Mouse (Mus musculus): ENCODE results near the gene Rab43.
"Not testable (repeated sequence)": the region's sequence is repeated elsewhere in the genome, so short reads cannot be mapped to it uniquely, and the experiment has no call there.

The Rab43 gene

GRCm38 (mm10) chr6:87787108-87787890 is 24.7 kb downstream of the Rab43 start:
- no peak for DNase-seq (ENCODE audit: extremely low spot score, low spot score)

GRCm38 (mm10) chr6:87786621-87787020 is 25.3 kb downstream of the Rab43 start:
- no peak for DNase-seq (ENCODE audit: extremely low spot score, low spot score)

- DNase-seq (ENCODE audit: extremely low spot score, low spot score) = no peak
These were observed 27.9 kb downstream of the Rab43 start for GRCm38 (mm10) chr6:87784033-87784432.

- no peak for DNase-seq (ENCODE audit: extremely low spot score, low spot score)
These were observed 31.2 kb downstream of the Rab43 start for GRCm38 (mm10) chr6:87780546-87781301.

- no peak for DNase-seq (ENCODE audit: extremely low spot score, low spot score)
These were observed 32.5 kb downstream of the Rab43 start for GRCm38 (mm10) chr6:87779174-87780165.

GRCm38 (mm10) chr6:87778294-87779173 is 33.4 kb downstream of the Rab43 start:
- DNase-seq (ENCODE audit: extremely low spot score, low spot score) = no peak

- DNase-seq (ENCODE audit: extremely low spot score, low spot score) = no peak
These were observed 34.1 kb downstream of the Rab43 start, which contains the start of gene Gp9 for GRCm38 (mm10) chr6:87777842-87778241. Gene Gp9 (plus strand): TSS chr6:87778072.

GRCm38 (mm10) chr6:87776663-87777062 is 35.3 kb downstream of the Rab43 start:
- DNase-seq (ENCODE audit: extremely low spot score, low spot score) = no peak

- no peak for DNase-seq (ENCODE audit: extremely low spot score, low spot score)
These were observed 36.2 kb downstream of the Rab43 start for GRCm38 (mm10) chr6:87775588-87776245.

GRCm38 (mm10) chr6:87774909-87775308 is 37.1 kb downstream of the Rab43 start:
- no peak for DNase-seq (ENCODE audit: extremely low spot score, low spot score)

GRCm38 (mm10) chr6:87774466-87774865 is 37.5 kb downstream of the Rab43 start:
- no peak for DNase-seq (ENCODE audit: extremely low spot score, low spot score)

- DNase-seq (ENCODE audit: extremely low spot score, low spot score) = no peak
These were observed 41.3 kb downstream of the Rab43 start for GRCm38 (mm10) chr6:87770626-87771025.

- not testable (repeated sequence) for DNase-seq (ENCODE audit: extremely low spot score, low spot score)
These were observed 47.7 kb downstream of the Rab43 start for GRCm38 (mm10) chr6:87764296-87764695.

GRCm38 (mm10) chr6:87763376-87764280 is 48.3 kb downstream of the Rab43 start:
- DNase-seq (ENCODE audit: extremely low spot score, low spot score) = no peak

GRCm38 (mm10) chr6:87762161-87762560 is 49.8 kb downstream of the Rab43 start:
- DNase-seq (ENCODE audit: extremely low spot score, low spot score) = no peak

- no peak for DNase-seq (ENCODE audit: extremely low spot score, low spot score)
These were observed 52.1 kb downstream of the Rab43 start for GRCm38 (mm10) chr6:87759850-87760249.

- DNase-seq (ENCODE audit: extremely low spot score, low spot score) = no peak
These were observed 52.6 kb downstream of the Rab43 start for GRCm38 (mm10) chr6:87759404-87759803.

GRCm38 (mm10) chr6:87756896-87757295 is 55.1 kb downstream of the Rab43 start:
- no peak for DNase-seq (ENCODE audit: extremely low spot score, low spot score)

GRCm38 (mm10) chr6:87755196-87755595 is 56.8 kb downstream of the Rab43 start:
- no peak for DNase-seq (ENCODE audit: extremely low spot score, low spot score)

Data from neural tube, embryonic 10.5 days (tissue).